ENCODE assay signal across 8 mouse cellular contexts in genomic region chr10:79959847-79960601, GRCm38 (mm10). TPM values are rescaled to one million over a fixed set of nuclear protein-coding genes. Genes with fewer than 3 reads are reported as not detected.
A peak's percentile ranks its signal among the peaks of the same experiment; 100 is the strongest.
DNase-seq lines count a peak whose midpoint lies in the region; ATAC-seq and TF ChIP-seq lines count a peak whose summit lies in the region.

Gene Wdr18, plus strand, starts transcription at chr10:79960152.

- 0 out of 2 replicates have a peak, but pooled peaks cover 2% of the 10 kb centered on the region for H3K4me1 ChIP-seq in cortical plate, adult 2 months (ENCODE audit: control insufficient read depth, insufficient read depth, low read length)
- H3K4me1 ChIP-seq in megakaryocyte, embryonic 14.5 days: peaks cover 54% of the 10 kb centered on the region

- no peaks in the 10 kb centered on the region for H3K9me3 ChIP-seq in megakaryocyte, embryonic 14.5 days

- H3K4me3 ChIP-seq in cortical plate, adult 2 months (ENCODE audit: insufficient read depth, low read length): peak within 1 kb of the TSS; percentile 45
- peak within 1 kb of the TSS; percentile 97 for H3K4me3 ChIP-seq in megakaryocyte, embryonic 14.5 days (replicated peaks)

- ATAC-seq in activated CD4-positive, CD25-positive, alpha-beta regulatory T cell, adult 4 months: peak; percentile 88

- no peaks in the 10 kb centered on the region for H3K27me3 ChIP-seq in megakaryocyte, embryonic 14.5 days (replicated peaks)

- TF ChIP-seq CTCF in cortical plate, adult 2 months (IDR thresholded peaks at IDR 0.05; ENCODE audit: extremely low read depth, insufficient read depth, low read length): peak; percentile 97

- peaks cover 33% of the 10 kb centered on the region for H3K36me3 ChIP-seq in megakaryocyte, embryonic 14.5 days (replicated peaks; ENCODE audit: low read length)

- no peak within 1 kb of the TSS for H3K27ac ChIP-seq in cortical plate, adult 2 months (ENCODE audit: insufficient read depth, low read length)

- peak; percentile 69; the same call in 1 of the 2 replicates for TF ChIP-seq POLR2A in cortical plate, adult 2 months (IDR thresholded peaks at IDR 0.05; ENCODE audit: extremely low read depth, insufficient read depth, low read length)

- peak; percentile 98 to 99 for DNase-seq in gastrocnemius, adult 8-10 months (ENCODE audit: low spot score in 2 of 2)
- DNase-seq in hindlimb bud, embryonic 11.5 days (ENCODE audit: extremely low spot score, low read depth, low spot score): peak; percentile 100
- peak; percentile 99 for DNase-seq in left cerebral cortex, adult 8-10 months (ENCODE audit: low spot score in 2 of 2)
- peak; percentile 99 for DNase-seq in right cerebral cortex, postnatal 10 days (ENCODE audit: low spot score in 2 of 2)
- DNase-seq in urinary bladder, postnatal 25 days (ENCODE audit: low spot score): peak; percentile 99

RNA-seq across cellular contexts. Expression of gene Wdr18, which starts in this region (rescaled TPM):
- 10 to 100 TPM; 63.9 to 70.0 TPM for polyA plus RNA-seq in activated CD4-positive, CD25-positive, alpha-beta regulatory T cell, adult 4 months (2017; shearing (Covaris generic))
- 60.9 and 63.2 TPM in 2 replicates for polyA plus RNA-seq in cortical plate, adult 2 months (2012; rRNA removed)
- 10 to 100 TPM; 20.1 to 26.7 (median 23.0) TPM for total RNA-seq in gastrocnemius, adult 8-10 months (2022)
- 10 to 100 TPM; 38.5 to 48.2 (median 44.6) TPM for total RNA-seq in left cerebral cortex, adult 8-10 months (2022)
- 22.2 and 23.8 TPM in 2 replicates for polyA plus RNA-seq in megakaryocyte, embryonic 14.5 days (2012; ENCODE audit: insufficient read depth, low replicate concordance)
